Mouse (Mus musculus): ENCODE measurements around the gene Shc4.

Shc4 gene

DNA sequence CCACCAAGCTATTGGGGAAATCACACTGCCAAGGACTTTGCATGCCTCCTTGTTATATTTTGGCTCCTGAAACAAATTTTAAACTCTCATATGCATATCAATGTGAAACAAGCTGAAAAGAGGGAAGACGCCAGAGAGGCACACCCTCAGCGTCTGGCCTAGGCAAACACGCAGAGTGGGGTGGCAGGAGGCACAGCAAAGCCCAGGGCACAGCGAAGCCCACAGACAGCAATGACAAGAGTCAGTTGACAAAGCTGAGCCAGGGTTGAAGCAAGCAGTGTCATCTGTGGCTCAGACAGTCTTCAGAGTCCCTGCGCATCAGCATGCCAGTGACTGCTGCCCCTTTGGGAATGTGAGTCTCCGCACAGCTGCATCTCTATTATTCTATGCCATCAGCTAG is 79.0 kb downstream of the Shc4 start:
- DNase-seq (ENCODE audit: low read depth, low spot score), result no peak

DNA sequence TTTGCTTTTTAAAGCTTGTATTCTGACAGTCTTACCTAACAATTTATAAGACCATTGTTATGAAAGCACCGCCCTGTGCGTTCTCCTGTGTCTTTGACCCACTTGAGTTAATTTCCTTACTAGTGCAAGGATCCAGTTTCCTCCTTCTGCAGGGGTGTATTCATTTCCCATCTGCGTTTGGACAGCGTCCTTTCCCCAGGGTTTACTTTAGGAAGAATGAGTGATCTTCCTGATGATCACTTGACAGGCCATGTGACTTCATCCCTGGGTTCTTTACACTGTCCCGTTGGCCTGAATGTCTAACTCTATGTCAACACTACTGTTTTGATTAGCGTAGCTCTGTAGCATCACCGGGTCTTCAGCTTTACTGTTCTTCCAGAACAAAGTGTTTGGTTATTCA is 86.6 kb downstream of the Shc4 start:
- DNase-seq (ENCODE audit: low read depth, low spot score), result no peak

DNA sequence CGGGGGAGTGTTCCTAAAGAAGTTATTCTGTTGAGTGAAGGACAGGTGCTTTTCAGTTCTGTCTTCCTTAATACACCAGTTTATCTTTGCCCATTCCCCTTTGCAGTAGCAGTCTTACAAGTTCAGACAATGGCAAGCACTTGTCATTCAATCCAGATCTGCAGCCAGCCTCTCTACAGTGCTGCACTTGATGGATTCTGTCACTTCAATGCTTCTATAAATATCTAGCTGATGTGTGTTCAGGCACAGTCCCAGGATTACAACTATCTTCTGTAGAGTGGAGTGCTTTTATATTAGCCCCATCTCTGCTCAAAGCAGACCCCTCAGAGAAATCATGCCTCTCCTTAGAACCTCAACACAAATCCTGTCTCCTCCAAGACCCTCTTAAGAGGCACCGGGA is 93.9 kb downstream of the Shc4 start:
- DNase-seq (ENCODE audit: low read depth, low spot score), result no peak

DNA sequence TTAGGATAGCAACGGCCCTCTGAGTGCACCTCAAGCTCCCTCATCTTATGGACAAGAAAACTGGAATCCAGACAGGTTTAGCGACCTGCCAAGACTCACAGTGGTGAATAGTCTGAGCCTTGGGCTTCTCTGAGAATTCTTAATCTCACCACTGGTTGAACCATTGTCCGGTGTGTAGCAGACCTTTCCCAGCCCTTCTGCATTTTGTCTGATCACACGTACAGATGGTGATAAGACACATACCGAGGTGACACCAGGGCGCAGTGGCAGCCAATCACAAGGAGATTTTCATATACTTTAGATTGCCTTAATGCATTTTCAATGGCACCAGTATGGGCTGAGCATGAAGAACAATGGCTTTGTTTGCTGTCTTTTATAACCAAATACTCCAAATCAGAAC is 95.5 kb downstream of the Shc4 start:
- DNase-seq (ENCODE audit: low read depth, low spot score), result no peak

DNA sequence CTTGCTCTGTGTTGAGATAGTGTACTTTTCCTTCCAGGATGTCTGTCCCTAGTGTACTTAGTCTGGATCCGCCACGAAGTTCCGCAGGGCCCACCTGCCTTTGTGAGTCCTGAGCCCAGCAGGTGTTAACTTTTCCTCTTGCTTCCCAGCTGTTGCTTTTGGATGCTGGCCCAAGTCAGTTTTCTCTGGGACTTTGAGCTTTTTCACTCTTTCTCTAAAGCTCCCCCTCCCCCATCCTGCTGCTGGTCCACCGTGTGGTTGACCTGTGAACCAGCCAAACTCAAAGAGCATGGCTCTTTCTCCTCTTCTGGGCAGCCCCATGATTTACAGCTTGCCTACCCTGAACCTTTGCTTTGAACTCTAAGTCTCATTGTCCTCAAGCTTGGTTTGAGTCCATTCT is 97.4 kb downstream of the Shc4 start:
- no peak for DNase-seq (ENCODE audit: low read depth, low spot score)

DNA sequence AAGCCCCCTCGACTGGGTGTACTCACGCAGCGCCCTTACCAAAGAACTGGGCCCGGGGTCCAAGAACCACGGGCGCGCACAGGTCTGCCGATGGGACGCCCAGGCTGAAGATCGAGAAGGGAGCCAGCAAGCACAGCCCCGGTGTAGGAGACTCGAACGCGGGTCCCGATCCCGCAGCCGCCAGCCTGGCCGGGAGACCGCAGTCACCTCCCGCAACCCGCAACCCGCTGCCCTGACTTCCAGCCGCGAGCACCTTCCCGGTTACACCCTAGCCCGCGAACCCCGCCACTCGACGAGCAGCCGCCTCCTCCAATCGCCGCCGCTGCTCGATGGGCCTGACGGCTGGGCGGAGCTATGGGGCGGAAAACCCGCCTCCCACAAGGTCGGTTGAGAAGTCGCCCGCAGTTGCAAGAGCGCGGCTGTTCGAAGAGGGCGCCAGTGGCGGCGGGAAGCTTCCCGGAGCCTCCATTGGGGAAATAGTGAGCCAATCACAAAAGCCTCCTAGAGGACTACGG is 99.1 kb downstream of the Shc4 start, which contains the start of gene Cep152:
Gene Cep152 (minus strand): TSS at position 277 of the 515 bp plus-strand sequence.
- DNase-seq (ENCODE audit: low read depth, low spot score), result peak; percentile 98

DNA sequence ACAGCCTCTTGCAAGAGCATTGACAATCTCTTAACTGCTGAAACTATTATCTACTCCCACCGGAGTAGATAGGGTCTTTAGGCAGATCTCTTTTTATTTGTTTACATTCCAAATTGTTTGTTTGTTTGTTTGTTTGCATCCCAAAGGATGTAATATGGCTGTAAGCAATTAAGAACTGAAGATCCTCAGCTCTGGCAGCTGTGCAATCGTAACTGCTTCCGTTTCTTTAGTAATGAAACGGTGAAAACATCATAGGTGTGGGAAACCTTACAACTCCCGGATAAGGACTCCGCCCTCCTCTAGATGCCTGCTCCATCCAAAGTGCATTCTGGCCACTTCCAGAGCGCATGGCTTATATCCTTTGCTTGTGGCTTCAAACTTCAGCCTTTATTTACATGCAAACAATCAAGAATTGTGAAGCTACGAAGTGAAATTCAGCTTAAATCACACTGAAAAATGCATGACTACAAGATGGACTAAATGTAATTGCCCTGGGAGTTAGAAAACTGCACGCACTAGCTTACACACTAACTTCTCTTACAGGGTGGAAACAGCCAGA is 99.7 kb downstream of the Shc4 start:
- peak; percentile 63 for DNase-seq (ENCODE audit: low read depth, low spot score)

DNA sequence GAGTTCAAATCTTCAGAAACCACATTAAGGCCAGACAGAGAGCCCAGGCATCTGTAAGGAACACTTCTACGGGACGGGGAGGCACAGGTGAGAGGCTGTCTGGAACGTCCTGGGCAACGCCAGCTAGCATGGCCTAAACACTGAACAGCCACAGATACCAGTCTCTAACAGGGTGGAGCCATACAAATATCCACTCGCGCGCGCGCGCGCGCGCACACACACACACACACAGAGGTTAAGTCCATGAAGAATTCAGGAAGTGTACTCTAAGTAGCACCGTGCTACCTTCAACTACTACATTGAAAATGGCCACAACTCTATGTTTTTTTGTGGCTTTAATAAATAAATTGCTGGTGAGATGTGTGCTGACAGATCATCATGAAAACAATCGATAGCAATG is 100.7 kb downstream of the Shc4 start:
- DNase-seq (ENCODE audit: low read depth, low spot score), result no peak

DNA sequence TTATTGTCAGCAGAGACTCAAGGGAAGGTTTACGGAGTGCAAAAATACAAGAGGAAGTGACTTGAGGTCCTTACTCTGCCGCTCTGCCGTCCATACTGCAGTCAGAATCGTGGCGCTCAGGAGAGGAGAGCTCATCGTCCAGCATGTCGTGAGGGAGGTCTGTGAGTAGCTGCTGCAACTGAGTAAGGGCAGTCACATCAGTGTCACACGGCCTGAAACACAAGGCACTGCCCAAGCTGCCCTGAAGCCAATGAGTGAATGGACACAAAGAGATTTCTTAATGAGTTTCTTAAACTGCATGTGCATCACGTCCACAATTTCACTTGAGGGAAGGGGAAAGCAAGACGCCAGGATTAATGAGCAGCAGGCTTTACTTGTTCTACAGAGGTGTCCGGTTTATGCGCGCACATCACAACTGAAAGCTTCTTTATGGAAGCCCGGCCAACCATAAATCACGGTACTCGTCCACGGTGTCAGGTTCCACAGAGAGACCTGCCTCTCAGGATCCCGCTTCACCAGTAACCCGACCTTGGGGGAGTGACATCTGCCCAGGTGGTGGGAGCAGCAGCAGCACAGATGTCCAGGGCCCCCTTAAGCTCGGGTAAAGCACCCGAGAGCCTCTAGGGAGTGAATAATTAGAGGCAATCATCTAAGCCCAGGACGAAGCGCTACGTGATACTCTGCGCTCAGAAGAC is 103.6 kb downstream of the Shc4 start:
- no peak for DNase-seq (ENCODE audit: low read depth, low spot score)

DNA sequence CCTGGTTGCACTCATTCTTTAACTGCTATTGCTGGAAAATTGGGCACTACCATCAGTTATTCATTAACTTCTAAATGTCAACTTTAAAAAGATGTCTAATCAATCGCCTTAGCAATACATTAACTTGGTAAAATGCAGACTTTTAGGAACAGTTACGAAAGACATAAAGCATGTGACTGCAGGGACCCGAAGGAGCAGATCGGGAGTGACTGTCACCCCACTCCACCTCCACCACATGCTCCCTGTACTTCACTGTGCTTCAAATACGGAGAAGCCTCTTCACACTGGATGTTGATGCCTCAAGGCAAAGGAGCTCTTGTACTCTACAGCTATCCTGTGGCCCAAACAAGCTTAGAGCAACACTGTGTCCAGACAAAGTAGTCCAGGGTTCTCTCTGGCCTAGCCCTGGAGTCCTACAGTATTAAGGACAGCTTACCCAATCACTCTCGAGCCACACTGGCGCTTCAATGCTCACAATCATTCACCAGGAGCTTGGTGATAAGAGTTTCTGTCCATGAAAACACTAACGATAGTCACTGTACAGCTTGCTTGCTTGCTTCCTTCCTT is 108.0 kb downstream of the Shc4 start:
- no peak for DNase-seq (ENCODE audit: low read depth, low spot score)

DNA sequence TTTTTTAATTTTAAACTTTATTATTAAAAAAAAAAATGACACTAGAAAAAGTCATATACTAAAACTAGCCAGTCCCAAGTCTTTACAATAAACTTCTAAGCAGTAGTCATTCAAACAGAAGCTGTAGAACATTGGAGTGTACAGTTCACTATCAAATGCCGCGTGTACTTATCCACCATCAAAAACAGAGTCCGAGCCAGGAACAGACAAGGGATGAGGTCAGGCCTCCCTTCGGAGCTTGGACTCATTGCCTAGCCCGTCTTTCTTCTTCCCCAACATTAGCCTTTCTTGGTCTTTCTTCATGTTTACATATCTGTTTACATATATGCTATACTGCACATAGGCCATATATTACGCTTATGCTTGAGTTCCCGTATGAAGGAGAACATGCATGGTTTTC is 108.5 kb downstream of the Shc4 start:
- no peak for DNase-seq (ENCODE audit: low read depth, low spot score)

DNA sequence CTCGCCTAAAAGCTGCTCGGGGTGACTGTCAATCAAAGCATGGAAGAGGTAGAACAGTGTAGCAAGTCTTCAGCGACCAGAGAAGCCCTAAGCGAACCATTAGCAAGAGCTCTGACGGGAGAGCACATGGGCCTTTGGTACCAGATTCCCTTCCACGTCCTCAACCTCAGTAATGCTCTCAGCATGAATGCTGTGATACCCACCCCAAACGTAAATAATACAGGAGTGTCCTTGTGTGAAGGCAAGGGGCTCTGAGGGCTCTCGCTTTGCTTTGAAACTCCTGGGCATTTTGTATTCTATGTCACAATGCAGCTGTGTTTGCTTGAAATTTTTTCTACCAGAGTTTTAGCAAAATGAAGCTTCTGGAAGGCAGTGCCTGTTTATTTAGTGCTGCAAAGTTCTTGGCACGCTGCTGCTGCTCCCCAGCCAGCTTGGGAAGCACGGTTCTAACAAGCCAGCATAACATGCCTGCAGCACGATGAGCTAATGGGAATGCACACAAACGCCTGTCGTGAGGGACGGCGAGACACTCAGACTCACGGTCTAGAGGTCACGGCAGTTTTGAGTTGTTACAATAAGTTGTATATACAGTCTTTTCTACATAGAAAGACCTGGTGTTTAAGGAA is 117.6 kb downstream of the Shc4 start:
- no peak for DNase-seq (ENCODE audit: low read depth, low spot score)

DNA sequence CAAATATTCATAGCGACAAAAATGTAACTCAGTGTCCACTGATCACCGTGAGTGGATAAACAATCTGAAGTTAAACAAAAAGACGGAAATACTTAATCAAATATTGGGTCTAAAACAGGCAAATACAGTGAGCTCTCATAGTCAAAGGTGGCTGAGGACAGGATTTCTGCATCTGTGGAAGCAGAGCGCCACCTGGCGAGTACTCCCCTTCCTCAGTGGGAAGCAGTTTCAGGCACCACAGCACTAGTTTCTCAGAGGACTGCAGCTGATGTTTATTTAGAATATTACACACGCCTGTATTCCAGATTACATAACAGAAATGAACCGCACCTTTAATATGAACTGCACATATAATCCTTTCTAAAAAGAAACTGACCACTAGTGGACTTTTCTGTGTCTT is 119.3 kb downstream of the Shc4 start:
- DNase-seq (ENCODE audit: low read depth, low spot score), result peak; percentile 91

DNA sequence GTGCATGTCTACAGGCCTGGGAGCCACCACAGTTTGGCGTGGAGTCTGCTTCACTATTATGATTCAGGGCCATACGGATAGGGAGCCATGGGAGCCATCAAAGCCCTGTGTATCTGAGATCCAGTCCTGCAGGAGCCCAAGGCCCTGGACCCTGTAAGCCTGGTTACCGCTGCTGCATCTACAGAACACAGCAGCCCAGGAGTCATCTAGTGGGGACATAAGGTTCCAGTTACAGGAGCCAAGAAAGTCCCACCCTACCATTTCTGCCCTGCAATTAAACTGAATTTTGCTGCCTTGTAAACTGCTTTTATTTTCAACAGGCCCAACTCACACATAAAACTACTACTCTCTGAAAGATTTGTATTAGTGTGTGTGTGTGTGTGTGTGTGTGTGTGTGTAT is 121.0 kb downstream of the Shc4 start:
- no peak for DNase-seq (ENCODE audit: low read depth, low spot score)

DNA sequence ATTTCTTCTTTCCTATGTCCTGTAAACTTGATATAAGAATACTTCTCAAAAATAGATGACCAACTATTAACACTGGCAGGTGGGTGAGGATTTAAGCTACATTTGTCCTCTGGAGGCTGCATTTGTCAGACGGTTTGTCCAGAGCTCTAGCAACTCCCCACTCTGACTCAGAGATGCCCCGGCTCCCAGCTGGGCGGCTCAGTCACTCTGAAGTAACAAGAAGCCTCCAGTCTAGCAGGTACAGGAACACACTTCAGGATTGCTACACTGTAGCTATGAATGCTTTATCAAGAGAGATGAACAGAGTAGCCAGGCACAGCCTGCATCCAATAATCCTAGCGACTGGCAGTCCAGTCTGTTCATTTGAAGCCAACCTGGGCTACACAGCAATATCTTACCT is 125.0 kb downstream of the Shc4 start:
- no peak for DNase-seq (ENCODE audit: low read depth, low spot score)

DNA sequence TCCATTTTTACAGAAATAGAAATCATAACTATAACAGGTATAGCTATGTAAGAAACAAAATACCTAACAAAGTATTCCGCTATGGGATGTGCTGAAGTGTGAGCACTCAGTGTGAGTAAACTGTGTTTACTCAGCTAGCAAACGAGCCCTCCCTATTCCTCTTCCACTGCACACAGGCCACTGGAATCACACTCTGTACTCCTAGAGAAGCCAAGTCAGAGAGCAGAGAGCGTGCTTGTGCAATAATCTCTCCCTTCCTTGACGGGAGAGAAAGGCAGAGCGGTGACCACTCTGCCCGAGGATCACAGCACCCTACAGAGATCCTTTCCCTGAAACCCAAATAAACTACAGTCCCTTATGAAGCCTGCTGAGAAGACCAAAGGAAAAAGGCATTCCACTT is 125.7 kb downstream of the Shc4 start:
- no peak for DNase-seq (ENCODE audit: low read depth, low spot score)

DNA sequence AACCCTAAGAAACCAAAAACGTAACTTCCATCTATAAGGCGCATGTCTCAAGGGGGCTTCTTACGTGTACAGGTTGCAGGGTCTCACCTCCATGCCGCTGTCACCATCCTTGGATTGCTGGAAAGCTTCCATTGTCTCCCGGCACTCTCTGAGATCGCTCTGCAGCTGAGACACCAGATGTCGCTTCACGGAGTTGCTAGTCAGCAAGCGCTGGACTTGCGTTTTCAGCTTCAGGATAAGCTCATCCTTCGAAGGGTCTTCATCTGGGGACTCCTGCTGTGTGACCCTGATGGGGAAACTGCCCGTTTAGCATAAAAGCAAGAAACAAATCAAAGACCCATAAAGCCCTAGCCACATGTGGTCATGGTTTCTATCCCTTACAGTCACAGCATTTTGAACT is 129.2 kb downstream of the Shc4 start:
- no peak for DNase-seq (ENCODE audit: low read depth, low spot score)

DNA sequence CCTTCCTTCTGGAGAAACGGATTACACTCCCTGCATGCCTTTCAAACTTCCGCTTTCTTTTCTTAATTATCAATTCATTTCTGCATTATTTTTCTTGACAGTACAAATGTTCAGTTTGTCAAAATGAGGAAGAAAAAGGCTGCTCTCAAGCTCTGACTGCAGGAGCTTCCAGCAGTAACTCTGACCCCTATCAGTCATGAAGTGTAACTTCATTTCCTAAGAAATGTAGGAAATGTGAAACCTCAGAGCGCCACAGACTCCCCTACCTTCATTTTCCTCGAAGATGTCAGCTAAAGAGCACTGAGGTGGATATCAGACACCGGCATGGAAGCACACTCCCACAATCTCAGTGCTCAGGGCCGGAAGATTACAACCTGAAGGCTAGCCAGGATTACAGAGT is 129.9 kb downstream of the Shc4 start:
- peak; percentile 16 for DNase-seq (ENCODE audit: low read depth, low spot score)

DNA sequence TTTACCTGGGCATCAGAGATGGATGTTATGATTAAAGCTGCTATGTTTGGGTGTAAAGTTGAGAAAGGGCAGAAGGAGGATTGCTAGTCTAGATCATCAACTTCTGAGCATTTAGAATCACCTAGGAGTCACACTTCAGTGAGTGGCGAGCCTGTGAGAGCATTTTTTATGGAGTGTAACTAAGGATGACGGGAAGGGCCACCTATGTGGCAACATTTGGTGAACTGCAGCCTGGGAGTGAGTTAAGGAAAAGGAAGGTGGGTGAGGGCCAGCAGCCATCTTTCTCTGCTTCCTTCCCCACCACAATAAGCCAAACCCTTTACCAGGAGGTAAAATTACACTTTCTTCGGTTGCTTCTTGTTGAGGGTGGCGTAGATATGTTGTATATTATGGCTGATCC is 132.1 kb downstream of the Shc4 start:
- DNase-seq (ENCODE audit: low read depth, low spot score), result no peak

DNA sequence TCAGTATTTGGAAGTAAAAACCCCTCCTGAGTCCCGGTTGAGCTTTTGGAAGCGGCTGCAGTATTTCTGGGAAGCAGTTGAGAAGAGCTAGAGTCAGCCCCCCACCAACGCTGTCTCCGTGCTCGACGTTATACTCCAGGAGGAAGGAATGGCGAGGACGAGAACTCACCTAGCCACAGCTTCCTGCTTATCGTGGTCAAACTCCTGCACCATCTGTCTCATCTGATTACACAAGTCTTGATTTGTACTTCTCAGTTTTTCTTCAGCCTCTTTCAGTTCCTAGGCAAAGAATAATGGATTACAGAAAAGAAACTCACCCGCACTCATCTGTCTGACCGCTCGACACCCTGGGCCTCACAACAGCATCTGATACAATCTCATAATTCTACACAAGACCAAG is 134.7 kb downstream of the Shc4 start:
- DNase-seq (ENCODE audit: low read depth, low spot score), result no peak

DNA sequence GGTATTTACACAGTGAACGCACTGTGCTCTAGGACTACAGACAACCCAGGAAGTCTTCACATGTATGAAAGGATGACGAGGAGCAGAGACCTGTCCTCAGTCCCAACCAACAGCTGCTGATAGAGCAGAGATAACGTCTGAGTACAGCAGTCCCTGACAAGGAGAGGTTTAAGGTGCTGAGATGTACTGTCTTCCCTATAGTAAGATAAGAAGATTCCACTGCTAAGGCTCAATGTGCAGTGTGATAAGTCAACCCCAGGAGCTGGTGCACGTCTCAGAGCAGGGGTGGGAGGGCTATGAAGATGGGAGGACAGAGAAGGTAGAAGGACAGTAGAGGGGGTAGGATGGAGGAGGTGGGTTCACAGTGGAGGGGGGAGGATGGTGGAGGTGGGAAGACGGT is 142.9 kb downstream of the Shc4 start:
- no peak for DNase-seq (ENCODE audit: low read depth, low spot score)

DNA sequence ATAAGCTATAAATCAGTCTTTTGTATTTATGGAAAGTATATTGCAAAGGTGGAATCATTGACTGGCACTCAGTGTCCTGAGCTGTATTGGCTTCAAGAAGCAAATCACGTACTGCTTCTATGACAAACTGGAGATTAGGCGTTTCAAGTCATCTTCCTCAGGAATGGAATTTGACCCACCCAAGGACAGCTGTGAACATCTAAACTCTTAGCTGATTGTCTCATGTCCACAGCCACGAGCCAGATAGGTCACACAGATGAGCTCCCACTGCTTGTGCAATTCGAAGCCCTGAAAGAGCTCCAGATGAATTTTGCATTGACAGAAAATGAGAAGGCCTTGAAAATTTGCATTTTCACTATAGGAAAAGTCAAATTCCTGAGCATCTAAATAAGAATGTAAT is 146.3 kb downstream of the Shc4 start:
- DNase-seq (ENCODE audit: low read depth, low spot score), result no peak

Measured in 3T3-L1 (cell line).